Mouse (Mus musculus) lung, postnatal 0 days (tissue): ENCODE results near the gene Rnf13. TPM values are rescaled to one million over a fixed set of nuclear protein-coding genes. Genes with fewer than 3 reads are reported as not detected.

Experiments used
- ATAC-seq: fragments of 200-750 bp; cut with Nextera tagmentation; 2 replicates; pipeline ENCODE4 v1.8.0; 2017; ENCODE audit warnings: moderate library complexity
- DNase-seq: peaks from one replicate; pipeline ENCODE4 v3.0.0-alpha.2; 2016; ENCODE audit warnings: low spot score
- H3K27ac ChIP-seq: fragments of 300-500 bp; sonication (generic); 2 replicates; pipeline ENCODE4 v1.5.1; 2014; ENCODE audit warnings: antibody characterized with exemption, mild to moderate bottlenecking, low read length, mixed read lengths
- H3K27me3 ChIP-seq: fragments of 300-500 bp; sonication (generic); replicated peaks from 2 replicates; pipeline ENCODE4 v1.6.1; 2014; ENCODE audit warnings: low read length, mixed read lengths; ENCODE audit not compliant: insufficient read depth
- H3K36me3 ChIP-seq: fragments of 300-500 bp; sonication (generic); 2 replicates; pipeline ENCODE4 v1.6.1; 2014; ENCODE audit warnings: low read length, mixed read lengths; ENCODE audit not compliant: insufficient read depth
- H3K4me1 ChIP-seq: fragments of 300-500 bp; sonication (generic); 2 replicates; pipeline ENCODE4 v1.6.1; 2014; ENCODE audit warnings: antibody characterized with exemption, low read depth, low read length, mixed read lengths; ENCODE audit not compliant: insufficient read depth
- H3K4me2 ChIP-seq: fragments of 300-500 bp; sonication (generic); replicated peaks from 2 replicates; pipeline ENCODE4 v1.6.1; 2014; ENCODE audit warnings: low read depth, mild to moderate bottlenecking, low read length, moderate library complexity, mixed read lengths
- H3K4me3 ChIP-seq: fragments of 300-500 bp; sonication (generic); 2 replicates; pipeline ENCODE4 v1.5.1; 2014; ENCODE audit warnings: low read depth, low read length
- H3K9ac ChIP-seq: fragments of 300-500 bp; sonication (generic); replicated peaks from 2 replicates; pipeline ENCODE4 v1.6.1; 2014; ENCODE audit warnings: low read depth, mild to moderate bottlenecking
- H3K9me3 ChIP-seq: fragments of 300-500 bp; sonication (generic); 2 replicates; pipeline ENCODE4 v1.6.1; 2016; ENCODE audit warnings: low read length, mixed read lengths
- CTCF ChIP-seq: IDR thresholded peaks from 2 replicates; pipeline ENCODE4 v1.5.1; 2016; ENCODE audit warnings: antibody characterized with exemption, mild to moderate bottlenecking
- EP300 ChIP-seq: IDR thresholded peaks from 2 replicates; pipeline ENCODE4 v1.6.1; 2016; ENCODE audit warnings: antibody characterized with exemption, mild to moderate bottlenecking, control low read depth
- WGBS: fragments of 180-500 bp; shearing (Covaris S2); extraction: QIAGEN DNeasy Blood & Tissue Kit; methylation state at CpG from one replicate; pipeline ENCODE4 v1.1.7; 2014; 5-methylcytosine and 5-hydroxymethylcytosine counted together
- polyA plus RNA-seq: library from polyadenylated mRNA; unstranded; fragments of >200 nt; fragmentation: Nextera tagmentation; extraction: Ambion mirVana; gene quantifications from 2 replicates; pipeline ENCODE4 v1.2.1, GENCODE M21; 2015

Rnf13 gene
- polyA plus RNA-seq, result 155 and 197 TPM in 2 replicates

GRCm38 (mm10) chr3:57735511-57736370 lies at the start of gene Rnf13:
Gene Rnf13 (plus strand): TSS chr3:57736062.
- Histone ChIP-seq H3K4me1 (peaks cover 3% of the 10 kb centered on the region; the same call in 1 of the 2 replicates), H3K9ac (peak within 1 kb of the TSS; percentile 43), H3K4me2 (peak within 1 kb of the TSS; percentile 66), H3K9me3 (no peaks in the 10 kb centered on the region), H3K27me3 (no peaks in the 10 kb centered on the region), H3K27ac (peak within 1 kb of the TSS; percentile 88), H3K36me3 (no peaks in the 10 kb centered on the region), H3K4me3 (peak within 1 kb of the TSS; percentile 58)
- peak; percentile 97 for ATAC-seq
- TF ChIP-seq EP300, result no peak
- TF ChIP-seq CTCF, result no peak
- DNase-seq, result peak; percentile 97
- 1% methylated on average over 59 of the region's 59 CpGs for WGBS

GRCm38 (mm10) chr3:57691772-57692171 lies 44.1 kb upstream of the Rnf13 start:
- DNase-seq (no peak), ATAC-seq (no peak)
- Histone ChIP-seq H3K27ac (no peak overlapping the region), H3K27me3 (no peaks in the 10 kb centered on the region), H3K4me2 (no peak overlapping the region), H3K9ac (no peak overlapping the region), H3K9me3 (no peaks in the 10 kb centered on the region), H3K4me3 (no peak overlapping the region), H3K36me3 (no peaks in the 10 kb centered on the region), H3K4me1 (no peaks in the 10 kb centered on the region)
- 69% methylated on average over 4 of the region's 4 CpGs for WGBS
- TF ChIP-seq EP300 (no peak), CTCF (no peak)

DNA sequence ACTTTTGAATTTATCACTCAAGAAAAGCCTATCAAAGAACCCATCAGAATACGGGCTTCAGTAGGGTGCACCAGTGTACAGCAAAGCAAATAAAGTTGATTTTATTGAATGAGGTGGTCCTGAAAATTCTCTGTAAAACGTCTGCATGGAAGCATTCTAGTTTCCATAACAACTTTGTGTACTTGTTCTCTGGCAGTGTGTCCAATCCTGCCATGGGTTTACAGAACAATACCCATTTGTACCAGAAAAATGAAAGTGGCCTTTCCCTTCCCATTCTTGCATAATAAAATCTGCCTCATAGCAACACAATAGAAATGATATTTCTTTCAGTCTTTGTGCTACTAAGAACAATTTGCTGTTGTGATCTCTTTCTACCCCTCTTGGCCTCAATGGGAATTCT lies 43.1 kb upstream of the Rnf13 start, which contains the start of gene Ankub1:
Gene Ankub1 (minus strand): TSS at position 81 of the 400 bp plus-strand sequence.
- no peak for TF ChIP-seq EP300
- TF ChIP-seq CTCF, result no peak
- H3K36me3 ChIP-seq, result no peaks in the 10 kb centered on the region
- no peaks in the 10 kb centered on the region for H3K9me3 ChIP-seq
- DNase-seq (no peak), ATAC-seq (no peak)
- H3K4me2 ChIP-seq, result no peak within 1 kb of the TSS
- H3K27ac ChIP-seq, result no peak within 1 kb of the TSS
- H3K4me1 ChIP-seq, result no peaks in the 10 kb centered on the region
- no peaks in the 10 kb centered on the region for H3K27me3 ChIP-seq
- no peak within 1 kb of the TSS for H3K4me3 ChIP-seq
- 37% methylated on average over 2 of the region's 2 CpGs for WGBS
- H3K9ac ChIP-seq, result no peak within 1 kb of the TSS

GRCm38 (mm10) chr3:57696249-57696648 lies 39.6 kb upstream of the Rnf13 start:
- Histone ChIP-seq H3K36me3 (no peaks in the 10 kb centered on the region), H3K27ac (no peak overlapping the region), H3K9ac (no peak overlapping the region), H3K27me3 (no peaks in the 10 kb centered on the region), H3K4me1 (no peaks in the 10 kb centered on the region), H3K4me3 (no peak overlapping the region), H3K4me2 (no peak overlapping the region), H3K9me3 (no peaks in the 10 kb centered on the region)
- TF ChIP-seq EP300 (no peak), CTCF (no peak)
- no peak for ATAC-seq
- 80% methylated on average over 4 of the region's 4 CpGs for WGBS
- no peak for DNase-seq

DNA sequence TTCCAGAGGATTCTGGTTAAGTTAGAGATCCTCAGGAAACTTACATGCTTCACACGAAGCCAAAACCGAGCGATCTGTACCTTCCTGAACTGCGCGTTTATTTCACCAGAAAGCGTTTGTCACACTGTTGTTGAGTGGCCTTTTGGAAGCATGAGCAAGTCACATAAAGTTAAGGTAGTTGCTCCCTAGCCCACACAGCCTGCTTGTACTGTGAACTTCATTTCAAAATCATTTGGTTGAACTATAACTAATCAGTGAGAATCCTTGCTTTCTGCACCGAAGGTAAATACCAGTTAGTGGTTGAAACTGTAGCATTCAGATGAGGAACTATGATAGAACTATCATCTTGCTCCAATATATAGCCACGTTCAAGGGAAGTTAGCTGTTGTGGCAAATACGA lies 39.1 kb upstream of the Rnf13 start:
- H3K4me3 ChIP-seq, result no peak overlapping the region
- 86% methylated on average over 9 of the region's 9 CpGs for WGBS
- no peaks in the 10 kb centered on the region for H3K9me3 ChIP-seq
- ATAC-seq (no peak), DNase-seq (no peak)
- no peak overlapping the region for H3K9ac ChIP-seq
- no peaks in the 10 kb centered on the region for H3K36me3 ChIP-seq
- H3K27ac ChIP-seq, result no peak overlapping the region
- H3K4me1 ChIP-seq, result no peaks in the 10 kb centered on the region
- H3K4me2 ChIP-seq, result no peak overlapping the region
- H3K27me3 ChIP-seq, result no peaks in the 10 kb centered on the region
- TF ChIP-seq EP300 (no peak), CTCF (no peak)

DNA sequence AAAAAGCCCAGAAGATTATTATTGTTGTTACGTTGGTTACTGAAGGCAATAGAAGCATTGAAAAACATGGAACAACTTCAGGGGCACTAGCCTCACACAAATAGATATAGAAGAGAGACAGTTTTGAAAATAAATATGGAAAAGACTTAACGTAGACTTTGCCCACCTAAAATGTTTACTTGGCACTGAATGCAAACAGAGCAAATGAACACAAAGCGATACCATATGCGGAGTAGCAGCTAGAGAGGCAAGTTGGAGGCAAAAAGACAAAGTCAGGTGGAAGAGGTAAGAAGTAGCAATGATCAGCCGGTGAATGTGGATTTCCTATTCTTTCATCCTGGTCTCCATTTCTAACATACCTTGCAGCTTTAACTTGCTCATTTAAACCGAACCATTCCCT lies 21.7 kb upstream of the Rnf13 start:
- 77% methylated on average over 6 of the region's 6 CpGs for WGBS
- Histone ChIP-seq H3K4me2 (no peak overlapping the region), H3K36me3 (no peaks in the 10 kb centered on the region), H3K27ac (no peak overlapping the region), H3K4me1 (no peaks in the 10 kb centered on the region), H3K9me3 (no peaks in the 10 kb centered on the region), H3K27me3 (no peaks in the 10 kb centered on the region), H3K4me3 (no peak overlapping the region), H3K9ac (no peak overlapping the region)
- ATAC-seq (no peak), DNase-seq (no peak)
- TF ChIP-seq EP300, result no peak
- TF ChIP-seq CTCF, result no peak
